Mouse (Mus musculus) intestine, embryonic 15.5 days (tissue): ENCODE data around the gene Chrna5. TPM values are rescaled to one million over a fixed set of nuclear protein-coding genes. Genes with fewer than 3 reads are reported as not detected.

ENCODE experiments used
- ATAC-seq: fragments of 200-750 bp; cut with Nextera tagmentation; 2 replicates; pipeline ENCODE4 v1.8.0; 2017; ENCODE audit warnings: moderate TSS enrichment, moderate library complexity
- H3K27ac ChIP-seq: fragments of 300-500 bp; sonication (generic); 2 replicates; pipeline ENCODE4 v1.5.1; 2015; ENCODE audit warnings: mild to moderate bottlenecking, inconsistent platforms
- H3K27me3 ChIP-seq: fragments of 300-500 bp; sonication (generic); replicated peaks from 2 replicates; pipeline ENCODE4 v1.6.1; 2015; ENCODE audit warnings: inconsistent platforms
- H3K36me3 ChIP-seq: fragments of 300-500 bp; sonication (generic); 2 replicates; pipeline ENCODE4 v1.6.1; 2015; ENCODE audit warnings: inconsistent platforms
- H3K4me1 ChIP-seq: fragments of 300-500 bp; sonication (generic); replicated peaks from 2 replicates; pipeline ENCODE4 v1.6.1; 2015; ENCODE audit warnings: inconsistent platforms
- H3K4me2 ChIP-seq: fragments of 300-500 bp; sonication (generic); replicated peaks from 2 replicates; pipeline ENCODE4 v1.6.1; 2015; ENCODE audit warnings: mild to moderate bottlenecking, inconsistent platforms
- H3K4me3 ChIP-seq: fragments of 300-500 bp; sonication (generic); replicated peaks from 2 replicates; pipeline ENCODE4 v1.5.1; 2015; ENCODE audit warnings: inconsistent platforms
- H3K9ac ChIP-seq: fragments of 300-500 bp; sonication (generic); 2 replicates; pipeline ENCODE4 v1.6.1; 2015; ENCODE audit warnings: inconsistent platforms
- H3K9me3 ChIP-seq: fragments of 300-500 bp; sonication (generic); 2 replicates; pipeline ENCODE4 v1.6.1; 2016; ENCODE audit warnings: inconsistent platforms
- WGBS: fragments of 180-500 bp; shearing (Covaris S2); methylation state at CpG from one replicate; pipeline ENCODE4 v1.1.7; 2015; 5-methylcytosine and 5-hydroxymethylcytosine counted together
- polyA plus RNA-seq: library from polyadenylated mRNA; unstranded; fragments of >200 nt; fragmentation: Nextera tagmentation; extraction: Ambion mirVana; gene quantifications from 2 replicates; pipeline ENCODE4 v1.2.1, GENCODE M21; 2015

Gene Chrna5
- polyA plus RNA-seq, 1 experiment from 2014 or later = 3.1 TPM

DNA sequence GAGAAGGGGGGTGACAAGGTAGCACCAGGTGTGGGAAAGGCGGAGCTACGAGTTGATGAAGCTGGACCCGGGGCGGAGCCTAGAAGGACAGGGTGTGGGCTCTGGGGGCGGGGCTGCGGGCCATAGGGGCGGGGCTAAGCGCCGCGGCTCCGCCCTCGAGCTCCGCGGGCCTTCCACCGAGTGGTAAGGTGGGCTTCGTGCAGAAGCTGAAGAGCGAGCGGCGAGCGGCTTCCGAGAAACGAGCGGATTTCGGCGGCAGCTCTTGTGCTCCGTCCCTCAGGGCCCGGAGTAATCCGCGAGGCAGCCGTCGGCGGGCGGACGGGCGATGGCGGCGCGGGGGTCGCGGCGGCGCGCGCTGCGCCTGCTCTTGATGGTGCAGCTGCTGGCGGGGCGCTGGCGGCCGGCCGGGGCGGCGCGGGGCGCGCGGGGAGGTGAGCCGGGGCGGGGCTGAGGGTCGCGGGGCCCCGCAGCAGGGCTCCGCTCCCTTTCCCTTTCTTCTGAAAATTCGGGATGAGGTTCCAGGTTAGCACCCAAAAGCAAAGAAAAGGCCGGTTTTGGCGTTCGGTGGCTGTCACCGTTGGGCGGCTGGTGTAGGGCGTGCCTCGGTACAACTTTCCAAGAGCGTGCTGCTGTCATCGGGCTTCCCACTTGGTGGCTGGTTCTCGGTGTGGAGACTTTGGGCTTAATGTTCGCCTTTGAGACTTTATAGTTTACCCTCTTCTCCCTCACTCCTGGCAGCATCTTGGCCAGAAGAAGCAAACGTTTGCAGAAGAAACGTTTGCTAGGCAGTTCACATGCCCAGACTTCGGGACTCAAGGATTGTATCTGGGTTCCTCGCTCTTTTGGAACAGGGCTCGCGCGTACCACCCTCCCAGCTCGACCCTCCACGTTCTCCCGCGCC is 861 bp downstream of the Chrna5 start:
- ATAC-seq = peak; percentile 94
- Histone ChIP-seq H3K27me3 (peaks cover 35% of the 10 kb centered on the region), H3K9ac (peak overlapping the region; percentile 46), H3K36me3 (no peaks in the 10 kb centered on the region), H3K4me1 (peaks cover 7% of the 10 kb centered on the region; the same call in 1 of the 2 replicates), H3K4me3 (peak overlapping the region; percentile 67), H3K4me2 (peak overlapping the region; percentile 99), H3K9me3 (no peaks in the 10 kb centered on the region), H3K27ac (no peak overlapping the region)
- WGBS = under 1% methylated on average over 79 of the region's 85 CpGs

DNA sequence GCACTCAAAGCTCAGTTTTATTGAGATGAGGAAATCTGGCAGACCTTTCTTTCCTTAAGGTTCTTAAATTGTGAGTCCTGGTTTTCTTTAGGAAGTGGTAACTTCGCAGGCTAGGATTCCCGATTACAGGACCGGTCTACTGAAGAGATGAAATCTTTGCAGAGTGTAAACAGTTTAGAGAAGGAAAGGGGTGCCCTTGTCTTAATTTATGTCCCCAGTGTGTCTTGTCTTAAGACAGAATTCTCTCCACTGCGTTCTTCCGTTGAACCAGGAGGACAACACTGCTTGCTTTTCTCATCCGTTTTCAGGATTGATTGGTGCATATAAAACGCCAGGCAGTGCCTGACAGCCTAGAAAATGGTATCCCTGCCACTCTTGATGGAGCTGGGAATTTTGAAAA is 1.7 kb downstream of the Chrna5 start:
- Histone ChIP-seq H3K27ac (no peak overlapping the region), H3K36me3 (no peaks in the 10 kb centered on the region), H3K4me1 (peaks cover 7% of the 10 kb centered on the region; the same call in 1 of the 2 replicates), H3K27me3 (peaks cover 35% of the 10 kb centered on the region), H3K9me3 (no peaks in the 10 kb centered on the region), H3K4me3 (peak overlapping the region; percentile 67), H3K4me2 (peak overlapping the region; percentile 99), H3K9ac (no peak overlapping the region)
- no peak for ATAC-seq
- 10% methylated on average over 7 of the region's 7 CpGs for WGBS

DNA sequence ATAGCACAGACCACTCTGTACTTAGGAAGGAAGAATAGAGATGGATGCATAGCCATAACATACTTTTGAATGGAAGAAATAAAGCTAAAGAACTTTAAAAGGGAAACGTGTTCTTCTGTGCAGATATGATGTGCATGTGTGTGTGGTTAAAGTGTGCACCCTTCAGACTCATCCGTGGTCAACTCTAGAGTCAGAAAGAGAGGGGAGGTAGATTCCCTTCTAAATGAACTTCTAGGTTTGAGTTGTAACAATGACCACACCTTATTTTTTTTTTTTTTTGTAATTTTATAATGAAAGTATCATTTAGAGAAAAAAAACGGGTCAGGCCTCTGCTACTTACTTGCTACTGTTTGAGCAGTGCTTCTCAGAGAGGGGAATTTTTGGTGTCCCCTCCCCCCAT is 9.7 kb downstream of the Chrna5 start:
- no peak overlapping the region for H3K9ac ChIP-seq
- no peaks in the 10 kb centered on the region for H3K36me3 ChIP-seq
- no peaks in the 10 kb centered on the region for H3K4me1 ChIP-seq
- no peak overlapping the region for H3K4me2 ChIP-seq
- no peak overlapping the region for H3K27ac ChIP-seq
- no peak overlapping the region for H3K4me3 ChIP-seq
- 78% methylated on average over 3 of the region's 3 CpGs for WGBS
- H3K9me3 ChIP-seq = no peaks in the 10 kb centered on the region
- no peak for ATAC-seq
- no peaks in the 10 kb centered on the region for H3K27me3 ChIP-seq

DNA sequence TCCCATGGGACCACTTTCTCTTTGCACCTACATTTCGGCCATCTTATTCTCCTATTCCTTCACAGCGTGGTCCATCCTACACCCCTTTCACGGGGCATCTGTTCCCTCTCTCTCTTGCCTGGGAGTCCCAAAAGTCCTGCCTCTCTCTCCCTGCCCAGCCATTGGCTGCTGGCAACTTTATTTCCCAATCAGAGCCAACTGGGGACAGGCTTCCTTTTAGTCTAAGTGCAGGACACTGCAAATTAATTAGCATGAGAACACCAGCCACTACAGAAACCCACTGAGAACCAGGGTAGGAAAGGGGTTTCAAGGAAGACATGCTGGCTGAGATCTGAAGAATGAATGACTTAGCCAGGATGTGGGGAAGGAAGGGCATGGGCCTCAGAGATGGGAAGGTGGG is 13.7 kb downstream of the Chrna5 start:
- Histone ChIP-seq H3K4me2 (no peak overlapping the region), H3K4me1 (no peaks in the 10 kb centered on the region), H3K9ac (no peak overlapping the region), H3K4me3 (no peak overlapping the region), H3K36me3 (no peaks in the 10 kb centered on the region), H3K9me3 (no peaks in the 10 kb centered on the region), H3K27ac (no peak overlapping the region), H3K27me3 (no peaks in the 10 kb centered on the region)
- no peak for ATAC-seq
- WGBS = 61% methylated on average over 3 of the region's 3 CpGs

DNA sequence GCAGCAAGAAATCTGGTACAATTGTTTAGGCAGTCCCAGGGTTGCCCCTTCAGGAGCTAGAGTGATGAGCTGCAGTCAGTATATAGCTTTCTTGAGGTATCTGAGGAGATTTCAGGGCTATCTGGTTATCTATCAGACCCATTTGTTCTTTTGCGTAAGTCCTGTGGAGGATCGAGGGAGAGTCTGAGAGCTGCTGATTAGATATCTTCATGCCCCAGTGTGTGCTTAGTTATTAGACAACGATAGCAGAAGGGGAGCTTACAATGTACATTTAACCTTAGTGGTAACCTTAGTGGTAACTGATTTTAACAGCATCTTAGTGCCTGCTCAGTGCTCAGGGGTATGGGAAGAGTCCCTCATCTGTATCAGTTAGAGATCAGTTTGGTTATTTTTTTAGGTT is 15.0 kb downstream of the Chrna5 start:
- Histone ChIP-seq H3K27me3 (no peaks in the 10 kb centered on the region), H3K27ac (no peak overlapping the region), H3K36me3 (no peaks in the 10 kb centered on the region), H3K4me1 (no peaks in the 10 kb centered on the region), H3K9me3 (no peaks in the 10 kb centered on the region), H3K4me2 (no peak overlapping the region), H3K9ac (no peak overlapping the region), H3K4me3 (no peak overlapping the region)
- no peak for ATAC-seq
- 52% methylated on average over 3 of the region's 3 CpGs for WGBS

DNA sequence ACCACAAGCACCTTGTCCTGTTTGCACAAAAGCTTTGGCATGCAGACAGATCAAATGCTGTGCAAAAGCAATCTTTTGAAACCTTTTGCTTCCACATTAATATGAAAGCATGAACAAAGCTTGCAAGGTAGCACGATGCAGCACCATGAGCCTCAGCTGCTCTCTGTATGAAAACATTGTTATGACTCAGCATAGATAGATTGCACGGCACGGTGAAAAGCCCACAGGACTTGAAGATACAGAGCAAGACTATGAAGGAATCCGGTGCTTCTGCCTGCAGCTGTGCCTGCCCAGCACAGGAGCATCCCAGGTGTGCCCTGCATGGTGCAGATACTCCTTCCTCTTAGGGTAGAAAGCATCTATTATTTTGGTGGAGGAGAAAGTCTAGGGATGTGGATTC is 22.9 kb downstream of the Chrna5 start:
- Histone ChIP-seq H3K4me3 (no peak overlapping the region), H3K4me2 (no peak overlapping the region), H3K4me1 (no peaks in the 10 kb centered on the region), H3K27me3 (no peaks in the 10 kb centered on the region), H3K9me3 (no peaks in the 10 kb centered on the region), H3K27ac (no peak overlapping the region), H3K9ac (no peak overlapping the region), H3K36me3 (no peaks in the 10 kb centered on the region)
- WGBS = 69% methylated on average over 4 of the region's 4 CpGs
- no peak for ATAC-seq

DNA sequence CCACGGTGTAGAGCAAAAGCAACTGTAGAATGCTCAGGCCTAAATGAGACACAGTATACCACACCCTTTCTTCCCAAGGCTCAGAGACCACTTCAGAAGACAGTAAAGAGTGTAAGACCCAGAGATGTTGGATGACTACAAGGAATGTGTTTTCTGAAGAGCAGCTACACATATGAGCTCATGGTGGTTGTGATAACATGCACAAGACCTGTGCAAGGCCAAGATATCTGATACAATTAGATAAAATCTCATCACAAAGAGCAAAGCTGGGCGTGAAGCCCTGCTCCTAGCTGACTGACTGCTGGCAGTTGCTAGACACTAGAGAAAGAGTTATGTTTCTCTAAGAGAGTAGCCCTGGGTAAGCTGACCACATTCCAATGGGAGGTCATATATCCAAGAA is 29.0 kb downstream of the Chrna5 start:
- H3K4me1 ChIP-seq = no peaks in the 10 kb centered on the region
- no peak overlapping the region for H3K9ac ChIP-seq
- no peak overlapping the region for H3K4me3 ChIP-seq
- WGBS = 81% methylated on average over 2 of the region's 2 CpGs
- ATAC-seq = no peak
- no peaks in the 10 kb centered on the region for H3K36me3 ChIP-seq
- H3K27ac ChIP-seq = no peak overlapping the region
- H3K4me2 ChIP-seq = no peak overlapping the region
- no peaks in the 10 kb centered on the region for H3K9me3 ChIP-seq
- H3K27me3 ChIP-seq = no peaks in the 10 kb centered on the region

DNA sequence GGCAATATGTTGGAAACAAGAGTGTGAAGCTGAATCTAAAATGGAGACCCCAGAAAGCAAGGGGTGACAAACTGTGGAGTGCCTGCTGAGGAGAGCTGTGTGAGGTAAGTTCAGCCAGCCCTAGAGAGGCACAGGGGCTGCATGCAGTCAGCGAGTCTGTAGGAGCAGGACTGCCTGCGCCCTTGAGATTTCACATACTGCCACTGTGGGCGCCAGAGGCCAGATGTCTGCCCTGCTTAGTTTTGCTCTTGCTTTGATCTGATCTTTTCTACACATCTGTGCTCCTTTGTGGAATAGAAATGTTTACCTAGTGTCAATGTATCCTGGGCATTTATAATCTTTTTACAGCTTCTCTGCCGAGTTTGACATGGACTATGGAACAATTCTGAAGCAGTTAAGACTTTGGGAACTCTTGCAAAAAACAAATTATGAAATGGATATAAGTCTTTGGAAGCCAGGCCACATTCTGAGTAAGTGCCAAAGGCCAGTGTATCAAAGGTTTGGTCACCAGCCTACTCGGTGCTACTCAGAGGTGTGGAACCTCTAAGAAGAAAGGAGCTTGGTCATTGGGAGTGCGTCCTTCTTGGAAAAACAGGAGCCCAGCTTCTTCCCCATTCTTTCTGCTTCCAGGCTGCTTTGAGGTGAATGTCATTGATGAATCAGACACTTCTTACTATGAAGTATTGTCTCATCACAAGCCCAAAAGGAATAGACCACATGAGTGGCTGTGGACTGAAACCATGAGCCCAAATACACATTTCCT is 30.1 kb downstream of the Chrna5 start:
- no peaks in the 10 kb centered on the region for H3K36me3 ChIP-seq
- no peak overlapping the region for H3K27ac ChIP-seq
- H3K27me3 ChIP-seq = no peaks in the 10 kb centered on the region
- H3K9me3 ChIP-seq = no peaks in the 10 kb centered on the region
- H3K9ac ChIP-seq = no peak overlapping the region
- H3K4me2 ChIP-seq = no peak overlapping the region
- ATAC-seq = peak; percentile 56
- H3K4me3 ChIP-seq = no peak overlapping the region
- 29% methylated on average over 6 of the region's 6 CpGs for WGBS
- H3K4me1 ChIP-seq = no peaks in the 10 kb centered on the region

DNA sequence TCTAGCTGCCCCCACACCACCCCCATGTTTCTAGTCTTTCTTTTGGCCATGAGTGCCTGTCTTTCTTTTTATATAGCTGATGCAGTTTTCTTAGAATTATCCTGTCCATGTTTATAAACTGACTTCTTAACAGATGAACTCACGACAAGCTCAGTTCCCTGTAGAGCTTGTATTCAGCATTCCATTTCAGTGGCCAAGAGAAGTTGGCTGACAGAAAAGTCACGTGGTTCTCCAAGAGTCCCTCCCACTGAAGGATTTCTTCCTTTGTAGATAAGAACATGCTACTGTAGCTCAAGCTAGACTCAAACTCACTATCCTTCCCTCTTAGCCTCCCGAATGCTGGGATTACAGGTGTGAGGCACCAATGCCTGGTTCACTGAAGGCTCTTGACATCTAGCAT is 36.2 kb downstream of the Chrna5 start:
- no peak for ATAC-seq
- H3K4me3 ChIP-seq = no peak overlapping the region
- 75% methylated on average over 3 of the region's 3 CpGs for WGBS
- H3K9me3 ChIP-seq = no peaks in the 10 kb centered on the region
- H3K4me2 ChIP-seq = no peak overlapping the region
- 0 out of 2 replicates have a peak, but pooled peaks cover 2% of the 10 kb centered on the region for H3K27me3 ChIP-seq
- H3K27ac ChIP-seq = no peak overlapping the region
- H3K36me3 ChIP-seq = no peaks in the 10 kb centered on the region
- no peak overlapping the region for H3K9ac ChIP-seq
- H3K4me1 ChIP-seq = no peaks in the 10 kb centered on the region

DNA sequence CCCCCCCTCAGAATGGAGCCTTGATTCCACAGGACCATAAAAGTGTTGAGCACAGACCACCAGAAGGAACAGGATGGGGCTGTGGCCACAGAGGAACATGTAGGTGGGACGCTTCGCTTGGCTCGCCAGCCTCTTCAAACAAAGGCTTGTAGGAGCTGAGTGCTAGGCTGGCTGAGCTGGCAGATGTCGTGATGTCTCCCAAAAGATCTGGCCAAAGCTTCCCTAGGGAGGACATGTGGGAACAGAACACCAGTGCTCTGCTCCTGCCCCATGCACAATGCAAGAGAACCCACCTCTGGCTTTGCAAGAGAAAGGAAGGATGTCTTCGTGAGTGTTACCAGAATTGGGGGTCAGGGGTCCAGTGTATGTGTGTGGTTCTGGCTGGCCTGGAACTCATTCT is 42.6 kb downstream of the Chrna5 start:
- H3K27me3 ChIP-seq = peaks cover 37% of the 10 kb centered on the region
- no peak for ATAC-seq
- no peaks in the 10 kb centered on the region for H3K36me3 ChIP-seq
- no peak overlapping the region for H3K27ac ChIP-seq
- no peaks in the 10 kb centered on the region for H3K9me3 ChIP-seq
- no peak overlapping the region for H3K4me2 ChIP-seq
- 79% methylated on average over 5 of the region's 5 CpGs for WGBS
- H3K4me1 ChIP-seq = peaks cover 8% of the 10 kb centered on the region; the same call in 1 of the 2 replicates
- H3K9ac ChIP-seq = no peak overlapping the region
- H3K4me3 ChIP-seq = no peak overlapping the region

DNA sequence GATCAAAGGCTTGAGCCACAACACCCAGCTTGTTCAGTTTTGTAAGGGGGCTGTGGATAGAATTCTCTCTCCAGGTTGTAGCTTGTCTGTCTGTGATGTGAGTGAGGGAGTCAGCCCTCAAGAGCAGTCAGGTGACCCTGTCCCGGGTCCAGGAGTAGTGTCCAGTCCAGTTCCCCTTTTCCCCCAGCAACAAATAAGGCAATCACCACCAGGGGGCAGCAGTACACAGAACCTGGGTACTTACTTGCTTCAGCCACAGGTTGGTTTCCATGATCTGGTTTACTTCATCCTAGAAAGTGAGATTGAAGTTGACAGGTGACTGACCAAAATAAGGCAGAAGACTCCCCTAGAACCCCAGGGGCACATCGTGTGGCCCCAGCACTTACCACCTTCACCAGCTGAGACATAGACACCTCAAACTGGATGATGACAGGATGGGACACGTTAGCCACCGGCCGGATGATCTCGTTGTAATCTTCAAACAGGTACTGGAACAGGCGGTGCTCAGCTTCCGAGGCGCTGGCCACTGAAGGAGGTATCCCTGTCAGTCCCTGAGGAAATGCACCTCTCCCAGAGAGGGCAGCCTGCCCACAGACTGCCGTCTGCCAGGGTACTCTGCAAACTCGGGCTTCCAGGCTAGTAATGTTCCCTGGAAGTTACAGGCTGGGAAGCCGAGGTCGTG is 43.4 kb downstream of the Chrna5 start:
- 32% methylated on average over 13 of the region's 13 CpGs for WGBS
- Histone ChIP-seq H3K9ac (no peak overlapping the region), H3K27me3 (peaks cover 37% of the 10 kb centered on the region), H3K4me3 (no peak overlapping the region), H3K4me2 (no peak overlapping the region), H3K36me3 (no peaks in the 10 kb centered on the region), H3K27ac (no peak overlapping the region), H3K9me3 (no peaks in the 10 kb centered on the region), H3K4me1 (peaks cover 8% of the 10 kb centered on the region; the same call in 1 of the 2 replicates)
- no peak for ATAC-seq
